Mouse (Mus musculus): ENCODE data around the gene Gm10277.

Gene Gm10277

DNA sequence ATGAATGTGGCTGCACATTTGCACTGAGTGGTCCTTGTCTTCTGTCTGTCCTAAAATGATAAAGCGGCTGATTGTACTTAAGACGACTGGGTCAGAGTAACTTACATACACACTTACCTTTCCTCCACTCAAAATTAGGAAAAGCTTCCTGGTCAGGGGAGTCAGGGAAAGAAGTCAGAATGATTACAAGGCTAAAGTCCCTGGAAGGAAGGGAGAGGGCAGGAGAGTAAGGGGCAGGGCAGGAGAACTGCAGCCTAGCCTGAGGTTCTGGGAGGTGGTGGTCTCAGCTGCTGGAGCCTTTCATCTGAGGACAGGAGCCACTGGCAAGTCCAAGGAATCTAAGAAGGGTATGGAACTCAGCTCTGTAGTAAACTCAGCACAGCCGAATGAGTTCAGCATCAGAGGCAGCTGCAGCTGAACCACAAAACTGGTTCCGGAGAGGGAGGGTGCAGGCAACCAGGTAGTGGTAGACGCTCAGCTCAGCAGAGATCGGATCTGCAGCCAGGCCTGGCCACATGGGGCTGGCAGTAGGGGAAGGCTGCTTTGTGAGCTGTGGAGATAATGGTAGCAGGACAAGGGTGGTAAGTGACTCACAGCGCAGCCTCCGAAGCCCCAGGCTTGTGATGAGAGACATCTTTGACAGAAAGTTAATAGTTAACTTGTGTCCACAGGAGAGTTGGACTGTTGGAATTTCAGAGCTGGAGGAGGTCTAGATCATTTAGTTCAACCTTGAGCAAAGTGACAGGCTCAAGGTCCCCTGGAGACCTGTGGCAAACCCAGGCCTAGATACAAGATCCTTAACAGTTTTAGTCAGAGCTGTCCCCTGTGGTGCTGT lies 15.5 kb downstream of the Gm10277 start:
- DNase-seq (ENCODE audit: low read depth, low spot score) = no peak

DNA sequence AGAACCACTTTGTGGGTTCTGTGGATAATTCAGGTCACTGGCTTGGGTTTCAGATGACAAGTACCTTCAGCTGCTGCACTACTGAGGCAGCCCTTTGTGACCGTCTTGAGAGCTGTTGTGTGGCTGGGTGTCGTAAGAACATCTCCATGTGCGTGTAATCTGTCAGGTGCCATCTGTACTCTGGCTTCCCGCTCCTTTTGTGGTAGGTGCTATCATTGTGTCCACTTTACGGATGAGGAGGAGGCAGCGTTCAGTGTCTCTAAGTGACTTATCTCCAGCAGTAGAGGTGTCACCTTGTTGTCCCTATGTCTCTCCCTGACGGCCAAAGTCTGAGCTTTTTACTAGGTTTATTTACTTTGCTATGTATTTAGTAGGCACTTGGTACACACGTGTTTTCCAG lies 17.2 kb downstream of the Gm10277 start:
- DNase-seq (ENCODE audit: low read depth, low spot score) = no peak

DNA sequence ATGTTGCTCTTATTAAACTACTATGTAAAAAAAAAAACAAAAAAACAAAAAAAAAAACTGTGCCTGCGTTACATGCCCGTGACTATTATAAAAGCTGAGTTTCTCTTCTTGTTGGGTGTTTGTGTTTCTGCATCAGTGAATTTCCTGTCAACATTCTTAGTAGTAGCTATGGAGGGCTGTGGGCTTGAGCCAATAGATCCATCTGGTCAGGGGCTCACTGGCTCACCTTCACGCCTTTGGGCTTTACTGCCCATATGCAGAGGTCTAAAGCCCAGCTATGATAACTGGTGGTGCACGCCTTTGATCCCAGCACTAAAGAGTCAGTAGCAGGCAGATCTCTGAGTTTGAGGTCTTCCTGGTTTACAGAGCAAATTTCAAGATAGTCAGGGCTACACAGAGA lies 18.1 kb downstream of the Gm10277 start:
- DNase-seq (ENCODE audit: low read depth, low spot score) = no peak

DNA sequence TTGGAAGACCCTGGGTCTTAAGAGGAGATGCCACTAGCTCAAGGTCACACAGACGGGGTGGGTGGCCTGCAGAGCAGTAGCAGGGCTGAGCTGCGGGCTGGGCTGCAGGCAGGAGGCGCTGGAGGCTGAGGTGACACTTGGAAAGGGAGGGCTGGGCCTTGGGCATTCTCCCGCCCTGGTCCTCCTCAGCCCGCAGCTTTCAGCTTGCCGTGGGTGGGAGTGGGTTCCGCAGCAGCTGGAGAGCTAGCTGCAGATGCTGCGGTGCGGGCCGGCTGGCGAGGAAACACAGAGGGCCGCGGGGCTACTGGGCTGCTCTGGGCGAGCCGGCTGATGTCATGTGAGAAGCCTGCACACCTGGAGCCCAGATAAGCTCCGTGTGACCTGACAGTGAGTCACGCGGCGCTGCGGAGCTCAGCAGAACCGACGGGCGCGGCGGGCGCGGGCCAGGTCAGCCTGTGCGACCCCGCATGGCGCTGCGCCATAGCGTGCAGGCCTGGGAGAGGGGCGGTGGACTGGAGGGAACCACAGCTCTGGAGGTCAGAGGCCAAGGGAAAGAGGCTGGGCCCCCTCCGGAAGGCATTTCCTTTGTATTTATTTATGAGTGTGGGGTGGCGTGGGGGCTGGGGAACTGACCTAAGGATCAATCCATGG lies 21.1 kb downstream of the Gm10277 start:
- DNase-seq (ENCODE audit: low read depth, low spot score) = peak; percentile 84

DNA sequence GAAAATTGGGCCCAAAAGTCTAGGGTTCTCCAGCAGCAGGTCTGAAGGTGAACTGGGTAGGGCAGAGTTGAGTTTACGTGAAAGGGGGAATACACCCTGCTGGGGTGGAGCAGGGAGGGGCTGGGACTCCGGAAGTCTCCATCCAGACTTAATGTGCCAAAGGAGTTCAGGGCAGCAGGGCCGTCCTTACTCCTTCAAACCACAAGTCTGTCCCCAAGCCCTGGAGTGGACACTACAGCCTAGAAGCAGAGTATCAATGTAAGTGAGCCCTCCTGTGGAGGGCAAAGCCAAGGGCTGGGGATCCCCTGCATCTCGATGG lies 22.1 kb downstream of the Gm10277 start:
- peak; percentile 70 for DNase-seq (ENCODE audit: low read depth, low spot score)

DNA sequence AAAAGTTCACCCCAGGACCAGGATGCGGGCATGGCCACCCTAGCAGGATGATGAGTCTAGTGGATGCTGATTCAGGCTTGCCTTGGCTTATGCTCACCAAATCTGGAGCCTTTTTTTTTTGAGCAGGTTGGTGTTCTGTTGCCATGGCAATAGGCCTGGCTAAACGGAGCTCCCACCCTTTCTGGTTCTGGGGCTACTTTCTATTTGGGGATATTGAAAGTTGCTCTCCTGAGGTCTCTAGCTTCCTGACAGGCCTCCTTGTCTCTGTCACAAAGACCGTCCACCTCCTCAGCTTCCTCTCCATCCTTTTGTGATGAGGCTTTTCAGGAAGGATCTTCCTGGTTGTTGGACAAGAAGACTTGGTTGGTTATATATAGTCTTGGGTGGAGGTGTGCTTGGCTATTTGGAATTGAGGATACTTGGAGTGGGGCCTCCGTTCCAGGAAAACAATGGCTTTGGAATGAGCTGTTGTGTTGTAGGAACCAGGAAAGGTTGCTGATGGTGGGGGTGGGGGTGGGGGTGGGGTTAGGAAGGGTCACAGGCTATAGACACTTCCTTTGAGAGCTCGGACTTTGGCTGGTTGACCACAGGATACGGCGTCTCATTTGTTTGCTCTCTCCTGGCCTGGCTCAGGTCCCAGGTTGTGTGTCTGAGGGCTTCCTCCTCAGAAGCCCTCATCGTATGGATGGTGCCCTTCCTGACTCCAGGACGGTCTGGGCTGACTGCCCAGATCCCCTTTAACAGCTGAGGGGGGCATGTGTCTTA lies 22.7 kb downstream of the Gm10277 start:
- DNase-seq (ENCODE audit: low read depth, low spot score) = no peak

DNA sequence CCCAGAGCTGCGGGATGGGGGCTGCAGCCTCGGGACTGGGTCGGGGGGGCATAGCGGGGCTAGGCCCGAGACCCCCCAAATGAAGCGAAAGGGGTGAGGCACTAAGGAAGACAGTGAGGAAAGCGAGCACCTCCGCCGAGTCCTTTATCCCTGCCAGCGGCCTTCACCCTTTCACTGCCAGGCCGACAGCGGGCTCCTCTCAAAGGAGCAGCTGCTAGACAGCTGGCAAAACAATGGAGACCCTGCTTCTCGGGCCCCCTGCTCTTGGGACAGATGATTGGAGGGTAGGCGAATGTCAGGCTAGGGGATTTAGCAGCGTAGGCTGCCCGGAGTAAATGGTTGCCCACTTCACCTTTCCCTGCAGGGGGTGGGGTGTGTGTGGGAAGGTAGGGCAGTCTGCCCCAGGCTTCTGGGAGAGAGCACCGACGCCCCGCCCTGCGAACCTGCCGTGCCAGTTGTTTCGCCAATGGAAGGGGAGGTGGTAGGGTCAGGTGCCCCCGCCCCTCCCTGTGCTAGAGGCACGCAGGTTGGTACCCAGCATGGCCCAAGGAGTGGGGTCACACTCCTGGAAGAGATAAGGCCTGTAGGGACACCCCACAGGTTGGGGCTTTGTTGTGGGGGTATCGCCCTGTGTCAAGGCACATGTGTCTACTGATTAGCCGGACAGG lies 23.7 kb downstream of the Gm10277 start:
- peak; percentile 48 for DNase-seq (ENCODE audit: low read depth, low spot score)

DNA sequence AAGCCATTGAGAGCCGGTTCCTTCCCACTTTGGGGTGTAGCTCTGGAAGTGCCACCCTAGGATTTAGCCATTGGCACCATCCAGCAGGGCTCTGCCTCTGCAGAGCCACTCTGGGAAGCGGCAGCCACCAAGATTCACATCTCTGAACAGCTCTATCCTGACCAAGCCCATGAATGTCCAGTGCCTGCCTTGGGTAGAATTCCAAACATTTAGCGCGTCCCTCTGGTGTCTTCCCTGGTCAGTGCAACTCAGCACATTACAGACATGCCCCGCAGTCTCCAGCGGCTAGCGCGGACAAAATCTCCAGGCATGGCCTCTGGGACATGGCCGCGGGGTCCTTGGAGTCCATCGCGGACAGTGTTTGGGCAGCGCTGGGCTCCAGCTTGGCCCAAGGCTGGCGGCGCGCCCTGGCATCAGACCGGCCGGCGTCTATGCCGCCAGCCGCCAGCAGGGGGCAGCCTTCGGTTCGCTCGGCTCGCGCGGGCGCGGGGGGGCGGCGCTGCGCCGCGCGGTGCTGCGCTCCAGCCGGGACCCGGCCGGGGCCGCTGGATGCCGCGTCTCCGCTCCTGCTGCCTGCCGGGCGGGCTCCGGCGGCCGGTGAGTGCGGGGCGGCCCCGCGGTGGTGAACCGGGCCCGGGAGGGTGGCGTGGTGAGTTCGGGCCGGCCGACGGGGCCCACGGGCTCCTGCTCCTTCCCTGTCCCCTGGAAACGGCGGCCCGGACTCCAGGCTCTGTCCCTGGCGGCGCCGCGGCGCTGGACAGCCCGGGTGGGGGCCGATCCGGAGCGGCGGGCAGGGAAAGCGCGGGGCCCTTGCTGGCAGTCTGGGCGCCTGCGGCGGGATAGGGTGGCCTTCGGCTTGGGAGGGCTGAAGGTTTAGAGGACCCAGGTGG lies 24.5 kb downstream of the Gm10277 start, which contains the start of gene Myo18a:
TSS of gene Myo18a (plus strand) at position 464 of the 890 bp plus-strand sequence.
- no peak for DNase-seq (ENCODE audit: low read depth, low spot score)

DNA sequence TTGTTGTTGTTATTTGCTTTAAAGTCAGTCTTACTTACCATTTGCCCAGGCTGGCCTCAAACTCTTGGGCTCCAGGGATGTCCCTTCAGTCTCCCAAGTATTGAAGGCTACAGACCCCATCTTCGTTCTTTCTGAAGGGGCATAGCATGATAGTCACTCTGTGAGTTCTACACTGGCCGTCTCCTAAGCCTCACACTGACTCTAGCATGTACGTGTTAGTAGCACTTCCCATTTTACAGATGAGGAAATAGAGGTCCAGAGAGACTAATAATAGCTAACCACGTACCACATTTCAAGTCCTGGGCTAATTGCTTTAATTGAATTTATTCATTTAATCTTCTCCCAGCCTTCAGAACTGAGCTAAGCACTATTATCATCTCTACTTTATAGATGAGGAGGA lies 27.5 kb downstream of the Gm10277 start:
- no peak for DNase-seq (ENCODE audit: low read depth, low spot score)

DNA sequence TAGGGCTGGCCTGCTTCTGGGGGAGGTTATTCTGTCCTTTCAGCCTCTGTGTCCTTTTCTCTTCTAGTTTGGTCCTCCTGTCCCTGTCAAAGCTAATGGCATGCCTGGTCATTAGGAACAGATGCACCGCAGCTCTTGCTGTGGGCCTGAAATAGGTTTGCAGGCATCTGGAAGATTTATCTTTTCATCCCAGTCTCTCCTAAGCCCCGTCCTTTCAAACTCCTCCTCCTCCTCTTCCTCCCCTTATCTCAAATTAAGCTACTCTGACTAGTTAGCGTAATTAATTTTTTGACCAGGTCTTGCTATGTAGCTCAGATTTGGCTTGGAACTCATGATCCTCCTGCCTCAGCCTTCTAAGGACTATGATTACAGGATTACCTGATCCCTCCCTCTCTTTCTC lies 34.1 kb downstream of the Gm10277 start:
- no peak for DNase-seq (ENCODE audit: low read depth, low spot score)

DNA sequence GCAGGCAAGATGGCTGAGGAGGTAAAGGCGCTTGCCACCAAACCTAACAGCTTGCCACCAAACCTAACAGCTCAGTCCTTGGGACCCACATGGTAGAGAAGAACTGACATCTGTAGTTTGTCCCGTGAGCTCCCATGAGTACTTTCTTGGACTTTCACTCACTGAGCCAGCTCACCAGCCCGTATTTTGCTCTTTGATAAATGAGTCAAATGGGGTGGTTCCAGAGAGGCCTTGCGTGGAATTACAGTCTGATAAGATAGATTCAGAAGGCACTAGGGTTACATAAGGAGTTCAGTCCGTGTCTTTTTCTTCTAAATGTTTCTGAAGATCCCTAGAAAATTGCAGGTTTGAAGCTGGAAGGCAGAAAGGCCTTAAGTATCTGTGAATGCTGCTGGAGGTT lies 35.0 kb downstream of the Gm10277 start:
- no peak for DNase-seq (ENCODE audit: low read depth, low spot score)

DNA sequence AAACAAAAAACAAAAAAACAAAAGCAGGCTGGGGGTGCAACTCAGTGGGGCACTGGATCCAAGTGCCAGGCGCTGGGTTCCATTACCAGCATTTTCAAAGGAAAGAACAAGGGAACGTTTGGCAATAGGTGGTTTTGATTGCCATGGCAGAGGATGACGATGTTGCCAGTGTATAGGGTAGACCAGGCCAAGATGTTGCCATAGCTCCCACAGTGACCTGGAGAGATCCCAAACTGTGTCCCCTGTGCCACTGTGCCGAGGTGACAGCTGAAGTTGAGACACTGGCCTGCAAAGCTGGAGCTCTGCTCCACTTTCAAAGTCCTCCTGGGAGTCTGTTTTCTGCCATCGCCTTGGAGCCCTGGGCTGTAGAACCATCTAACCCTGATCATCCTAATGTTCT lies 38.6 kb downstream of the Gm10277 start:
- no peak for DNase-seq (ENCODE audit: low read depth, low spot score)

DNA sequence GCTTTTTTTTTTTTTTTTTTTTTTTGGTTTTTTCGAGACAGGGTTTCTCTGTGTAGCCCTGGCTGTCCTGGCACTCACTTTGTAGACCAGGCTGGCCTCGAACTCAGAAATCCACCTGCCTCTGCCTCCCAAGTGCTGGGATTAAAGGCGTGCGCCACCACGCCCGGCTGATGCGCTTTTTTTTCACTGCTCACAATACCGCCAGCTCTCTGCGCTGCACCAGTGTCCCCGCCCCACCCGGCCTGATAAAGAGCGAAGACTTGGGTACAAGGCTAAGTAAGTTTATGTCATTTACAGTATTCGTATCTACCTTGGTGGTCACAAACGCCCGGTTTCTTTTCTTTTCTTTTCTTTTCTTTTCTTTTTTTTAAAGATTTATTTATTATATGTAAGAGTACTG lies 40.4 kb downstream of the Gm10277 start:
- DNase-seq (ENCODE audit: low read depth, low spot score) = peak; percentile 55

DNA sequence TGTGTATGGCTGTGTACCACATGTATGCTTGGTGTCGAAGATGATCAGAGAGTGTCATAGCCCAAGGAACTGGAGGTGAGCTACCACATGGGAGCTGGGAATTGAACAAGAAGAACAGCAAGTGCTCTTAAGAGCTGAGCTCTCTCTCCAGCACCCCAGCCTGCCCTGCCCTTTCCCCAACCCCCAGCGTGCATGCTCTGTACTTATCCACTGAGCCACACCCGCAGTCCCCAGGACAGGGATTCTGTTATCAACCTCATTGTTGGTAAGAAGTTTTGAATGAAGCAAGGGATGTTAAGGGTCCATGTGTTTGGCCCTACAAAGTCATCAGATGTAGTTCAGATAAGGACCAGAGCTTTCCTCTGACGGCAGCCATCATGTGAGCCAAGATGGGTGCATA lies 40.9 kb downstream of the Gm10277 start:
- DNase-seq (ENCODE audit: low read depth, low spot score) = peak; percentile 53

DNA sequence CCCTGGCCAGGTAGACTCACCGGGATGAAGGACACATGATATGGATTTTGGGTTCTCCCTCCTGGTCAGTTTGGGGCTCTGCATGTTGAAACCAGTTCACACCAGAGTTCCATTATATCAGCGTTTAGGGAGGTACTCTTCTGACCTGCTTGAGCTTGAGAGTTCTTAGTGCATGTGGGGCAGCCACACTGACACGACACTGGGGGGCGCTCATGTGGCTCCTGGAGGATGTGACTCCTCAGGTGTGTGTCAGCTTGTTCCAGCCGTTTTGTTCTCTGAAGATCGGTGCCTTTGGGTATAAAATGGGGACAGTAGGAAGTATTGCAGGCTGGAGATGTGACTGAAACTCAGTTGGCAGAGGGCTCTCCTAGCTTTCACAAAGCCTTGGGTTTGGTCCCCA lies 43.6 kb downstream of the Gm10277 start:
- DNase-seq (ENCODE audit: low read depth, low spot score) = peak; percentile 69

DNA sequence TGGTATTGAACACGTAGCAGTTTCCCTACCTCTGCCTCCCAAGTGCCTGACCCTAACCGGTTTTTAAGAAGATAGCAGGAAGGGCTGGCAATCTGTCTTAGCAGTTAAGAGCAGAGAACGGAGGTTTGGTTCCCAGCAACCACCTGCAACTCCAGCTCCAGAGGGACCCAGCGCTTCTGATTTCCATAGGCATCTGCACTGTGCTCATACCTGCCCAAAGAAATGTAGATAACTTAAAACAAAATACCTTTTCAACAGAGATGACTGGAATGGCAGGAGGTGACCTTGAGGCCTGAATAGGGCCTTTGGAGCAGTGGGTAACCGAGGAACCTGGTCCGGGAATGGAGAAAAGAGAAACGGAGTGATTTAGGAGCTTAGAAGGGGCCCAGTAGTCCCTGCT lies 49.0 kb downstream of the Gm10277 start:
- DNase-seq (ENCODE audit: low read depth, low spot score) = peak; percentile 93

DNA sequence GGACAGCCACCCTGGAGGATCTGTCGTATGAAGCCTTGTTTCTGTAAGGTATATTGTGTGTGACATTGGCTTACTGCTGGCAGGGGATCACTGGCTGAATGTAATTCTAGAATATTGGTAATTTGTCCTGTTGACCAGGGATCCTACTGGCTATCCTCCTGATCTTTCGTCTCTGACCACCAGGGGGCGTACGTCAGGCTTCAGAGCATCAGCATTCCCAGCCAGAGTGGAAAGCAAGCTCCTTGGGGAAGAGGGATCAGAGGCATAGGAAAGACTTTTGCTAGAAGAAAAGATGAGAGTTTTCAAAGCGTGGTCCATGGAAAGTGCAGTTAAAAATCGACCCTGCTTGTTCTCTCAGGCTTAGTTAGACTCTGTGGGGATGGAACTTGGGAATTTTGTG lies 50.3 kb downstream of the Gm10277 start:
- peak; percentile 88 for DNase-seq (ENCODE audit: low read depth, low spot score)
